Mouse (Mus musculus): ENCODE results near the gene Gmnn. TPM values are rescaled to one million over a fixed set of nuclear protein-coding genes. Genes with fewer than 3 reads are reported as not detected.

The Gmnn gene
- polyA plus RNA-seq, 1 experiment from 2014 or later, result 113 TPM

DNA sequence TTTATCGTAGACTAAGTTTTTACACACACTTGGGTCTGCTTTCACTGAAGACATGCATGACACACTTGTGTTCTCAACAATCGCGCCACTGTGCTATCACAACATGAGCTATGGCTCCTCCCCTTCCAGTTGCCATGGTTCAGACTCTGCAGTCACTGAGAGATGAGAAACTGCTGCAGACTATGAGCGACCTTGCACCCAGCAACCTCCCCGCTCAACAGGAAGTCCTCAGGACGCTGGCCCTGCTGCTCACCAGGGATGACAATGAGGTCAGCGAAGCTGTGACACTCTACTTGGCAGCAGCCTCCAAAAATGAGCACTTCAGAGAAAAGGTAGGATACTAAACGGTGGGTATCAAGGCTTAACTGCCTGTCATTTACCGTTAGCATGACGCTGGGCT, 40.2 kb downstream of the Gmnn start:
- Histone ChIP-seq H3K36me3 (no peaks in the 10 kb centered on the region), H3K27ac (no peak overlapping the region), H3K9ac (no peak overlapping the region), H3K4me2 (replicated peaks) (no peak overlapping the region), H3K27me3 (no peaks in the 10 kb centered on the region), H3K4me3 (no peak overlapping the region), H3K9me3 (no peaks in the 10 kb centered on the region), H3K4me1 (peaks cover 14% of the 10 kb centered on the region; the same call in 1 of the 2 replicates)
- ATAC-seq (ENCODE audit: insufficient number of reproducible peaks, insufficient read depth, low FRiP score, low TSS enrichment), result no peak
- WGBS, result 76% methylated on average over 10 of the region's 10 CpGs

DNA sequence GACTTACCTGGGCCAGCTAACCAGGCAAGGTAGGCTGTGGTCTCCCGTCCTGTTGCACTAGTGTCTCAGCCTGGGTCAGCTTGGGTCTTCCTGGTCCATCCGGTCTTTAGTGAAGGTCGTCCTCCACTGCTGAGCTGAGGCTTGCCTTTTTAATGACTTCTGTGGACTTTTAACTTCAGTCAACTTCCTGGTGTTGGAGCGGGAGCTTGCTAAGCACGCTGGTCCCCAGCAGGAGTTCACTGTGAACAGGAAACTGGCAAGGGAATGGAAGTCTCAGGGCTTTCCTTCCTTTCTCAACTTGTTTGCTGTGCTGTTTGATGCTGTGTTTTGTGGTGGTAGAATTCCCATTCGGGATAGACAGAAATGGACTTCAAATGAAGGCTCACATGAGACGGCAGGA, 44.0 kb downstream of the Gmnn start:
- Histone ChIP-seq H3K4me3 (no peak overlapping the region), H3K9ac (no peak overlapping the region), H3K4me2 (replicated peaks) (no peak overlapping the region), H3K36me3 (no peaks in the 10 kb centered on the region), H3K4me1 (no peaks in the 10 kb centered on the region), H3K27me3 (no peaks in the 10 kb centered on the region), H3K9me3 (no peaks in the 10 kb centered on the region), H3K27ac (no peak overlapping the region)
- WGBS, result 74% methylated on average over 7 of the region's 7 CpGs
- ATAC-seq (ENCODE audit: insufficient number of reproducible peaks, insufficient read depth, low FRiP score, low TSS enrichment), result no peak

DNA sequence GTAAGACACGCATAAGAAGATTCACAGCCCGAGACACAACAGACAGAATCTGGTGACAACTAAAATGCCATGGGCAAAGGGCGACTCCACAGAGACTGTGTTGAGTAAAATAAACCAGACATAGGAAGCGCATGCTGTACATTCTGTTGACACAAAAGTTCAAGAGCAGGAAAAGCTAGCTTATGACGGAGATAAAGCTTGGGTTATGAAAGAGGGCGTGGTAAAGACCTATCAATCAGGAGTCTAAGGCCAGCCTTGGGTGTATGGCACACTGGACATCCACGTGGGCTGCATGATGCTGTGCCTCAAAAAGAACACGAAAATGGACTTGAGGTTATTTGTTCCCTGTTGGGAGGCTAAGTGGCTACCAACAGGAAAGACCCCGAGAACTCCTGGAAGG, 45.3 kb downstream of the Gmnn start:
- H3K36me3 ChIP-seq, result no peaks in the 10 kb centered on the region
- H3K4me3 ChIP-seq, result no peak overlapping the region
- WGBS, result 80% methylated on average over 9 of the region's 9 CpGs

DNA sequence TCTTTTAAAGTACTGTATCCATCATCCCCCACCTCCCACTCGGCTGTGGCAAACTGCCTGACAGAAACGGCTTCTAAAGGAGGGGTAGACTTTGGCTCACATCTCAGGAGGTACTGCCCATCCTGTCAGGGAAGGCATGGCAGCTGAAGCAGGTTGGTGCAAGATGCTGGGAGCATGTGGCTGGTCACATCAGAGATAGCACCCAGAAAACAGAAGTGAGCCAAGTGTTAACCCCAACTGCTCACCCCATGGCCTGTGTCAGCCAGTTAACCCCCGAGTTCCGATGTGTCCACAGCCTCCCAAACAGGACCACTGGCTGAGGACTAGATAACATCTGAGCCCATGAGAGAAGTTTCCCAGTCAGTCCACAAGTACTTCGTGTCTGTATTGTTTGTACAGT, 46.1 kb downstream of the Gmnn start:
- no peaks in the 10 kb centered on the region for H3K9me3 ChIP-seq
- H3K4me2 ChIP-seq (replicated peaks), result no peak overlapping the region
- H3K36me3 ChIP-seq, result no peaks in the 10 kb centered on the region
- no peak overlapping the region for H3K27ac ChIP-seq
- WGBS, result 61% methylated on average over 5 of the region's 5 CpGs
- ATAC-seq (ENCODE audit: insufficient number of reproducible peaks, insufficient read depth, low FRiP score, low TSS enrichment), result no peak
- no peaks in the 10 kb centered on the region for H3K4me1 ChIP-seq
- H3K27me3 ChIP-seq, result no peaks in the 10 kb centered on the region
- H3K9ac ChIP-seq, result no peak overlapping the region
- no peak overlapping the region for H3K4me3 ChIP-seq

More for the DNA sequence above, 45.3 kb downstream of the Gmnn start:
- ATAC-seq (ENCODE audit: insufficient number of reproducible peaks, insufficient read depth, low FRiP score, low TSS enrichment), result no peak
- Histone ChIP-seq H3K4me2 (replicated peaks) (no peak overlapping the region), H3K9me3 (no peaks in the 10 kb centered on the region), H3K27ac (no peak overlapping the region), H3K27me3 (no peaks in the 10 kb centered on the region), H3K4me1 (no peaks in the 10 kb centered on the region), H3K9ac (no peak overlapping the region)

DNA sequence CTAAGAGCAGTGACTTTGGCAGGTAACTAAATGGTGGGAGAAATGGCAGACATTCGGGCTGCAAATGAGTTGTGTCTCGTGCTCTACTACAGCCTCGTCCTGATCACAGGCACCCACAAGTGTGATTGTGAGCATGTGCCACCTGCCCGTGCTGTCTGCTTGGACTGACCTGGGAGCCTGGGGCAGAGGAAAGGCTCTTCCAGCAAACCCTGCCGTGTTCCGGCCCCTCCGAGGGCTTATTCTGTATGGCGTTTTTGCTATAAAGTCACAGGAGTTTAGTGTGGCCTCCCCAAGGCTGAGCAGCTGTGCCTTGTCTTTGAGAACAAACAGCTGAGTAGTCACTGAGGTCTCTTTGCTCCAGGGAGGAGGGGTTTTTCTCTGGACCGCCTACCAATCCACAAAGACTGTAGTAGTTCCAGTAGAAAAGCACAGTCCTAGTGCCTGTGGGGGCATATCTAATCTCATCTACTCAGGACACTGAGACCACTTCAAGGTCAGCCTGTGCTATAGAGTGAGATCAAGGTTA, 47.3 kb downstream of the Gmnn start:
- Histone ChIP-seq H3K27me3 (no peaks in the 10 kb centered on the region), H3K4me1 (no peaks in the 10 kb centered on the region), H3K9ac (no peak overlapping the region), H3K4me3 (no peak overlapping the region), H3K27ac (no peak overlapping the region), H3K36me3 (no peaks in the 10 kb centered on the region), H3K9me3 (no peaks in the 10 kb centered on the region), H3K4me2 (replicated peaks) (no peak overlapping the region)
- no peak; the same call in 1 of the 2 replicates for ATAC-seq (ENCODE audit: insufficient number of reproducible peaks, insufficient read depth, low FRiP score, low TSS enrichment)
- WGBS, result 77% methylated on average over 9 of the region's 9 CpGs

DNA sequence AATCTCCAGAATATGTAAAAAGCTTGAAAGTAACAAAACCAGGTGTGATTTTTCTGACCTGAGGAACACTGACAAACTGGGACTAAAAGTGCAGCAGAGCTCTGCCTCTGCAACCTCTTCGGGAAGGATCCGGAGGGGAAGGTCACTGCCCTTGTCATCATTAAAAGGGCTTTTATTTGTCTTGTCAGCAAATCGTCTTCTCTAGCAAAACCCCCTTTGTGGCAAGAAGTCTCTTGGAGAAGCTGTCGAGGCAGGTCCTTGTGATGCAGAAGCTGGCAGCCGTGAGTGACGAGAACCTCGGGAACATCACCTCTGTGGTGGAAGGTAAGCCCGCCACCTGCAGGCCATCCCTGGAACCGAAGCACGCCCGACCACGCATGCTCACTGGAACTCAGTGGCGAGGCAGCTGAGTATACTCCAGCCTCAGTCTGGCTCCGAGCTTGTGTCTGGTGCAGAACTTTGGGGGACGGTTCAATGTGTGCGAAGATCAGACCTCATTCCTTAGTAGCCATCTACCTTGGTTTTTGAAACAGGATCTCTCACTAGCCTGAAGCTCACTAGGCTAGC, 48.2 kb downstream of the Gmnn start:
- Histone ChIP-seq H3K36me3 (no peaks in the 10 kb centered on the region), H3K27me3 (no peaks in the 10 kb centered on the region), H3K4me3 (0 out of 2 replicates have a peak overlapping the region, but pooled peaks have one; percentile 7), H3K4me1 (no peaks in the 10 kb centered on the region), H3K9me3 (no peaks in the 10 kb centered on the region), H3K9ac (no peak overlapping the region), H3K27ac (no peak overlapping the region), H3K4me2 (replicated peaks) (peak overlapping the region; percentile 38)
- 6% methylated on average over 16 of the region's 16 CpGs for WGBS
- ATAC-seq (ENCODE audit: insufficient number of reproducible peaks, insufficient read depth, low FRiP score, low TSS enrichment), result peak; percentile 29; the same call in 1 of the 2 replicates

DNA sequence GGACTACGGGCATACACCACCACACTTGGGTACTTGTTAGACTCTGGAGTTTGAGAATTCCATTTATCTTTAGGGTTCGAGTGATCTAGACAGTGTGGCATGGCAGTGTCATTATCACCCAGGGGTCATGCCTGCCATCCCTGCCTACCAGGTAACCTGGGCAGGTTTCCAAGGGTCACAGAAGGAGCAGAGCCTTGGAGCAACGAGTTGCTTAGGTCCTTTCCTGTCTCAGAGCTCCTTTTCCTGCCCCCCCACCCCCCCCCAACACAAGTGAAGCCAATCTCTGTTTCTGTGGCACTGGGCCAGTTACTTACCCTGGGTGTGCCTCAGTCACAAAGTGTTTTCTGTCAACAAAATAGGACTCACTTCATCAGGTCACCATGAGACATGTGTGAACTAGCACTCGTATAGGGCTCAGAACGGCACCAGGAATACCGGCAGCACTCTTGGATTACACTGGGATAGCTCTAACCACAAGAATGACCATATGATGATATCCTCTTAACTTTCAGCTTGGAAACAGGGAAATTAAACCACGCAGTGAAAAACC, 49.1 kb downstream of the Gmnn start:
- H3K9me3 ChIP-seq, result no peaks in the 10 kb centered on the region
- no peak for ATAC-seq (ENCODE audit: insufficient number of reproducible peaks, insufficient read depth, low FRiP score, low TSS enrichment)
- no peak overlapping the region for H3K9ac ChIP-seq
- 77% methylated on average over 7 of the region's 7 CpGs for WGBS
- H3K4me3 ChIP-seq, result no peak overlapping the region
- no peaks in the 10 kb centered on the region for H3K27me3 ChIP-seq
- H3K36me3 ChIP-seq, result no peaks in the 10 kb centered on the region
- no peak overlapping the region for H3K27ac ChIP-seq
- H3K4me2 ChIP-seq (replicated peaks), result no peak overlapping the region
- no peaks in the 10 kb centered on the region for H3K4me1 ChIP-seq

DNA sequence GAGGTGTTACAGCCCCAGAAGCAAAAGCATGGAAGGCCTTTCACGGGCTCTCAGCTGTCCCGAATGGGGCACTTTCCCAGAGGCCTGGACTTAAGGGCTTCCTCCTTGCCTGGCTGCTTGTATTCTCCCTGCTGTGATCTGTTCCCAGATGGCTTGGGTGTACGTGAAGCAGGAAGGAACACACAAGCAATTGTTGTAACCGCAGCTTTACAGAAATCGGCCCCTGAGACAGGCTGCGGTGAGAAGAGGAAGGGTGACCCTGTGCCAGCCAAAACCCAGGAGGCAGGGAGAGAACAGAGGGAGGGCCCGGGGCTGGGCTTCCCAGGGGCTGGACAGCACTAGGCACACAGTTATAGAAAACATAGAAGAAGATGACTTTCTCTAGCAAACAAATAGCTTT, 50.8 kb downstream of the Gmnn start:
- Histone ChIP-seq H3K9ac (no peak overlapping the region), H3K27me3 (no peaks in the 10 kb centered on the region), H3K9me3 (no peaks in the 10 kb centered on the region), H3K4me1 (no peaks in the 10 kb centered on the region), H3K4me2 (replicated peaks) (no peak overlapping the region), H3K27ac (peak overlapping the region; percentile 26; the same call in 1 of the 2 replicates), H3K36me3 (no peaks in the 10 kb centered on the region), H3K4me3 (no peak overlapping the region)
- no peak for ATAC-seq (ENCODE audit: insufficient number of reproducible peaks, insufficient read depth, low FRiP score, low TSS enrichment)
- WGBS, result 39% methylated on average over 7 of the region's 7 CpGs

DNA sequence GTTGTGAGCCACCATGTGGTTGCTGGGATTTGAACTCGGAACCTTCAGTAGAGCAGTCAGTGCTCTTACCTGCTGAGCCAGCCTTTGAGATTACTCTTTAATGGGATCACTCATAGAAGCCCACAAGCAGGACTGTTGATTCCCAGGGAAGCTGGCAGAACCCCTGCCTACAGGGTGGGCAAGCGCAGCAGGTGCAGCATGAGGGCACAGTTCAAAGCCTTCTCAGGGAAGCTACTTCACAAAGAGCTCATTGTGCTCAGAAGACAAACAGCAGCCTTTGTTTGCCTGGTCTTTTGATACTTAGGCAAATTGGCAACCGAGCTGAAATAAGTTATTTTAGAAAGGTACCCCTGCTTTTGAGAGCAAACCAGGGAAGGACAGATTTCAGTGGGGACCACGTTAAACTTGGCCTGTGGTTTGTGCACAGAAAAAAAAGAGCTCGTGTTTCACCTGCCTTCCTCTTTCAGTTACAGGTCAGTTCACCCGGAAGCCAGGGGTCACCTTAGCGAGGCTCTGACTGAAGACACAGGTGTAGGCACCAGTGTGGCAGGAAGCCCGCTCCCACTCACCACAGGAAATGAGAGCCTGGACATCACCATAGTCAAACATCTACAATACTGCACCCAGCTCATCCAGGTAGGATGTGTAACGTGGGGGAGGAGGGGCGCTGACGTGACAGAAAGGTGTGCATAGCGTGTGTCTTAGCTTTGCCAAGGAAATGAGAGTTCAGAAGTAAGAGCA, 51.9 kb downstream of the Gmnn start:
- Histone ChIP-seq H3K9ac (no peak overlapping the region), H3K27me3 (no peaks in the 10 kb centered on the region), H3K4me3 (no peak overlapping the region), H3K9me3 (no peaks in the 10 kb centered on the region), H3K27ac (no peak overlapping the region), H3K36me3 (no peaks in the 10 kb centered on the region), H3K4me1 (no peaks in the 10 kb centered on the region), H3K4me2 (replicated peaks) (no peak overlapping the region)
- 63% methylated on average over 12 of the region's 12 CpGs for WGBS
- no peak for ATAC-seq (ENCODE audit: insufficient number of reproducible peaks, insufficient read depth, low FRiP score, low TSS enrichment)

DNA sequence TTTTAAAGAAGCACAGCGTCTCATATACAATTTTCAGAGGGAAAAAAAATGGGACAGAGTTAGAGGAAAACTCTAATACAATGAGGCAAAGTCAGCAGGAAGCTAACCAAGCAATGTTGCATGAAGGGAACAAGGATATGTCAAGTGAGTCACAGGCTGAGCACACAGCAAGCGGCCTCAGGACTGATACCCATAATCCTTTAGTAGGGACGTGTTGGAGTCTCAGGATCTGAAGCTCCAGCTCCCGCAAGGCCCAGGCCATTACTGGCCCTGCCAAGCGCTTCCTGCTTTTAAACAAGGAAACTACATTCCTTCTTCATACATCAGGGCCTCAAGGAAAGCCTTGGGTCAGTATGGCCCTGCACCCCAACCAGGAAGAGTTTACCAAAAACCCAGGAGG, 59.6 kb downstream of the Gmnn start:
- no peak overlapping the region for H3K9ac ChIP-seq
- no peak overlapping the region for H3K4me3 ChIP-seq
- no peaks in the 10 kb centered on the region for H3K27me3 ChIP-seq
- H3K4me2 ChIP-seq (replicated peaks), result no peak overlapping the region
- no peaks in the 10 kb centered on the region for H3K36me3 ChIP-seq
- WGBS, result 79% methylated on average over 5 of the region's 5 CpGs
- no peaks in the 10 kb centered on the region for H3K9me3 ChIP-seq
- no peak for ATAC-seq (ENCODE audit: insufficient number of reproducible peaks, insufficient read depth, low FRiP score, low TSS enrichment)
- H3K27ac ChIP-seq, result no peak overlapping the region
- H3K4me1 ChIP-seq, result no peaks in the 10 kb centered on the region

All from embryonic facial prominence, embryonic 12.5 days (tissue).